Mouse (Mus musculus) Muller cell, postnatal 12 days (primary cell): ENCODE data around the gene Ahnak.

ENCODE experiments used
- DNase-seq: peaks from one replicate; pipeline ENCODE4 v3.0.0-alpha.2; 2015; ENCODE audit errors: inconsistent ontology term

Ahnak gene

DNA sequence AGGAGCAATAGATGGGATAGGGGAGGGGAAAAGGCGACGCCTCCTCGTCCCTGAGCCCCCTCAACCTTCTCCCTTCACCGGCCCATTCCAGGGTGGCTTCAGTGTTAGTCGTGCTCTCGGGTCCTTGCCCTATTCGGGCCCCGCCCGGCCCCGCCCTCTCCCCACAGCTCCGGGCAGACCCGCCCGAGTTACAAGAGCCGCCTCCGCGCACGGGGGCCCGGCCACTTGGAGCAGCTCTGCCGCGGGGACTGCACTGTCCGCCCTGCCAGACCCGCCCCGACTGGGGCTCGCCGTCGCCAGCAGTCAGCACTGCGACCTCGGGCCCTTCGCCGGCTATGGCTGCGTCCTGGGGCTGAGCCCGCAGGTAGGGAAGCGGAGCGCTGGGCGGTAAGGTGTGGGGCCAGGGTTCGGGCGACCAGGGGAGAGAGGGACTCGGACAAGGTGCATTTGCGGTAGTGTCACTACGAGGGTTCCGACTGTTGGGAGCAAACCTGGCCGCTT lies at the start of gene Ahnak:
Gene Ahnak, plus strand, starts transcription at position 219 of the 501 bp plus-strand sequence.
- peak; percentile 91 for DNase-seq

DNA sequence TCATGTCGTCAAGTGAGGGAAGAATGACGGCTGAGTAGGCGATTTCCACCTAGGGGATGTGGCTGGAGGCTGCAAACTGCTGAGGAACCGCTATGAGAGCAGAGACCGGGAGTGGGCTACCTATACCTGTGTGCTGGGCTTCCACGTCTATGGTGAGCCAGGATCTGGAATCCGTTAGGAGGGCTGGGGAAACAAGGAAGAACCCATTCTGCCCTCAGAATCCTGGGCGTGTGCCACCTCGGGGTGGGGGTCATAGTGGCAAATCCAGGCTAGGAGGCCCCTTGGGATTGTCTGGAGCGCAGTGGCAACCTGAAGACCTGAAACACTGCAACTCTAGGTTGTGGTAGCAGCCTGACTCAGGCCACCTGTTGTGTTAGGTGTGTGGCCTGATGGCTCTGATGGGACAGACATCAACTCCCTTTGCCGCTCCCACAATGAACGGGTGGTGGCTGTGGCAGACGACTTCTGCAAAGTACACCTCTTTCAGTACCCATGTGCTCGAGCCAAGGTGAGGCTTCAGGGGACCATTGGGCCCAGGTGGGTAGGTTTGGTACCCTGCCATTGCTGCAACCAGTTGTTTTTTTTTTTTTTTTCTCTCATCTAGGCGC lies 48.5 kb upstream of the Ahnak start:
- no peak for DNase-seq

GRCm38 (mm10) chr19:8941136-8941514 lies 48.0 kb upstream of the Ahnak start:
- no peak for DNase-seq

DNA sequence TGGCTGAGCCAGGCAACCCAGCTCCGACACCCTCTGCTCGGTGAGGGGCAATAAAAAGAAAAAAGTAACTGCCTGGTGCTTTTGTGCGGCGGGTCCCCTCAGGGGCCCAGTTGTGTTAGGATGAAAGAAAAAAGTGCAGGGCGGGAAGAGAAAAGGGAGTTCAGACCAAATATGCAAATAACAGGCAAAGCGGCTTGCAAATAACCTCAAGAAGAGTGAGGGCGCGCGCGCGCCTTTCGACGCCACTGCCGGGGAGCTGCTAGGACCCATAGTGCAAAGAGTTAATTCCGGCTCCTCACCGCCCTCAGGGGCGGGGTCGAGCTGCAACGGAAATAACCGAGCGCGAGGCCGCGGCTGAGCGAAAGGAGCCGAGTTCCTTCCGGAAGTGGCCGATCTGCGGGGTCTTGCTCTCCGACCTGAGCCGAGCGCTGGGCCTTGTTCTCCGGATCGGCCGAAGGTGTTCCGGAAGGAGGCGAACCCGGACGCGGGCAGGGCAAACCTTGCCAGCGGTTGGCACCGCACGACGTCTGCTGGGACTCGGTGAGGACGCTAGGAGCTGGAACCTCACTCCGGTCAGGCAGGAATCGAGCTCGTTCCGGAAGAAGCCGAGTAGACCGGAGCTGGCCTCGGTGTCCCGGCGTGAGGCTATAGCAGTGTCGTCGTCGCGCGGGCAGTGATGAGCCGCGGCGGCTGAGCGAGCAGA lies 47.4 kb upstream of the Ahnak start, which contains the start of gene Mta2:
Gene Mta2, plus strand, starts transcription at position 361 of the 703 bp plus-strand sequence.
- DNase-seq, result peak; percentile 98

GRCm38 (mm10) chr19:8942276-8942964 lies 46.7 kb upstream of the Ahnak start:
- peak; percentile 75 for DNase-seq

GRCm38 (mm10) chr19:8943047-8943446 lies 46.0 kb upstream of the Ahnak start:
- no peak for DNase-seq

- no peak for DNase-seq
Observed at GRCm38 (mm10) chr19:8944062-8944461, 45.0 kb upstream of the Ahnak start.

DNA sequence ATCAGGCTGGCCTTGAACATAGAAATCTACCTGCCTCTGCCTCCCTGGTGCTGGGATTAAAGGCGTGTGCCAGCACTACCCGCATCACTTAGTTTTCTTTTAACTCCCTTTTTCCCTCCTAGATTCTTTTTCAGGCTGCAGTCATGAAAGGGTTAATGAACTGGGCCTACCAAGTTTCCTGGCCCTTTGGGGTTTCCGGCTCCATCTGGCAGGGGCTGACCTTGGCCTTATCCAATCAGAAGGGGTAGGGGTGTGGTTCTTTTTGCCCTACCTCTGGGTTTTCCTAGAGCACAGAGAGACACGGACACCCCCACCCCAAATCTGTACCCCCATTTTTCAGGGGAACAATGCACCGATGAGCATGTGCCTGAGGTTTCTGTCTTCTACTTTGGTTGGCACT lies 44.3 kb upstream of the Ahnak start:
- DNase-seq, result peak; percentile 84

DNA sequence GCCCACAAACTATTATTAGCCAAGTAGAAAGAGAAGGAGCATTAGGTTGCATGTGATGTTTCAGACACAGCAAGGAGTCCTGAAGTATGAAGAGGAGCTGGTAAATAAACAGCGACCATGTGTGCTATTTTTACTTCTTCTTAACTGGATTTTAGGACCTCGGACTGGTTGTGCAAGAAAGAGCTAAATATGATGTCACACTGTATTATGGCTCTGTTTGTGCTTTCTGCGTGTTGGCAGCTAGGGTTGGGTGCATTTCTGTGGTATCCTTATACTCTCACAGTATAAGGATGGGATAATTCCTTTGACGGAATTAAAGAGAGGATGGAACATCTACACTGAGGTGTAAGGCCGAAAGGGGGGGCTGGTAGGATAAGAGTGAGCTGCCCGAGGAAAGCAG lies 43.8 kb upstream of the Ahnak start:
- DNase-seq, result no peak

- DNase-seq, result no peak
Observed at GRCm38 (mm10) chr19:8946929-8947328, 42.2 kb upstream of the Ahnak start.

DNA sequence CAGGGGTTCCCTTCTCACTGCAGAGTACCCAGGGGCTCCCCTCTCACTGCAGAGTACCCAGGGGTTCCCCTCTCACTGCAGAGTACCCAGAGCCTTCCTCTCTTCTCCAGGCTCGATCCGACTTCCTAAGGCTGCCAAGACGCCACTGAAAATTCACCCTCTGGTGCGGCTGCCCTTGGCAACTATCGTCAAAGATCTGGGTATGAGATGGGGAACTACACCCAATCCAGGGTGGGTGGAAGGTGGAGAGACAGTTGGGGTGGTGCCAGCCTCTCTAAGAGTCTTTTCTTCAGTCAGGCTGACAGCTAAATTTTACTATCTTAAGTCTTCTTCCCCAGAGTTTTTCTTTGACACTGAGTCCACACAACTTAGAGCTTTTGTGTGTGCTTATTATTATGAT lies 38.9 kb upstream of the Ahnak start:
- no peak for DNase-seq

GRCm38 (mm10) chr19:8952241-8952640 lies 36.8 kb upstream of the Ahnak start:
- DNase-seq, result no peak

GRCm38 (mm10) chr19:8953135-8954039 lies 35.7 kb upstream of the Ahnak start, which contains the start of gene Tut1:
Gene Tut1 (plus strand): TSS chr19:8953847.
- peak; percentile 96 for DNase-seq

DNA sequence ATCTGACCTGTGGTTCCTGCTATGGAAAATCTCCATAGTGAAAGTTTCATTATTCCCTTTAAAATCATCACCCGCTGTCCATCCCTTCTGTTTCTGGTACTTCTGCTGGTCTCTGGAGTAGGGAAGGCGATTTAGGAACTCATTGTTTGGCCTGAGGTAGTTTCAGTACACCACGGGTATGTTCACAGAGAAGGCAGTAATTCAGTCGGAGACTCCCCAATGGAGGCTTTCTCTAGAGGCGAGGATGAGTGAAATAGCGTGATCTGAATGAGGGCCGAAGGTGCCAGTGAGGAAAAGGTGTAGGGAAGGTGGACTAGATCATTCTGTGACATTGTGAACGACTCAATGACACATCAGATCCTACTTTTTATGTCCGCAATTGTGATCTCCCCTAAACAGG lies 34.9 kb upstream of the Ahnak start:
- DNase-seq, result peak; percentile 19

- no peak for DNase-seq
Observed at GRCm38 (mm10) chr19:8962256-8962655, 26.8 kb upstream of the Ahnak start.

DNA sequence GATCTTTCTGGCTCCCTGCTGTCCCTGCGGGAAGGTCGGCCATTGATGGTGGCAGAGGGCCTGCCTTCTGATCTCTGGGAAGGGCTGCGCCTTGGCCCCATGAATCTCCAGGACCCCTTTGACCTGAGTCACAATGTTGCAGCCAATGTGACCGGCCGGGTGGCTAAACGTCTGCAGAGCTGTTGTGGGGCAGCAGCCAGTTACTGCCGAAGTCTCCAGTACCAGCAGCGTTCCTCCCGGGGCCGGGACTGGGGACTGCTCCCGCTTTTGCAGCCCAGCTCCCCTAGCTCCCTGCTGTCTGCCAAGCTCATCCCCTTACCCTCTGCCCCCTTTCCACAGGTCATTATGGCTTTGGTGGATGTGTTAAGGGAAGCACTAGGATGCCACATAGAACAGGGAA lies 24.0 kb upstream of the Ahnak start:
- DNase-seq, result no peak

DNA sequence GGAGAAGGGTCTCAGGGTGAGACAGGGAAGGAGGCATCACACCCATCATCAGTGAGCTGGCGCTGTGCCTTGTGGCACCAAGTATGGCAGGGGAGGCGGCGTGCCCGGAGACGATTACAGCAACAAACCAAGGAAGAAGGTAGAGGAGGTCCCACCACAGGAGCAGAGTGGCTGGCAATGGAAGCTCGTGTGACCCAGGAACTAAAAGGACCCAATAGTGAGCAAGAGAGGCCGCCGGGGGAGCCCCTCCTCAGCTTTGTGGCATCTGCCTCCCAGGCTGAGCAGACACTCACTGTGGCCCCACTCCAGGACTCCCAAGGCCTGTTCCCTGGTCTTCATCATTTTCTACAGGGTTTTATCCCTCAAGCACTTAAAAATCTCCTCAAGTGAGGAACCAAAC lies 23.3 kb upstream of the Ahnak start:
- DNase-seq, result peak; percentile 25

GRCm38 (mm10) chr19:8966198-8966589 lies 22.9 kb upstream of the Ahnak start:
- no peak for DNase-seq

DNA sequence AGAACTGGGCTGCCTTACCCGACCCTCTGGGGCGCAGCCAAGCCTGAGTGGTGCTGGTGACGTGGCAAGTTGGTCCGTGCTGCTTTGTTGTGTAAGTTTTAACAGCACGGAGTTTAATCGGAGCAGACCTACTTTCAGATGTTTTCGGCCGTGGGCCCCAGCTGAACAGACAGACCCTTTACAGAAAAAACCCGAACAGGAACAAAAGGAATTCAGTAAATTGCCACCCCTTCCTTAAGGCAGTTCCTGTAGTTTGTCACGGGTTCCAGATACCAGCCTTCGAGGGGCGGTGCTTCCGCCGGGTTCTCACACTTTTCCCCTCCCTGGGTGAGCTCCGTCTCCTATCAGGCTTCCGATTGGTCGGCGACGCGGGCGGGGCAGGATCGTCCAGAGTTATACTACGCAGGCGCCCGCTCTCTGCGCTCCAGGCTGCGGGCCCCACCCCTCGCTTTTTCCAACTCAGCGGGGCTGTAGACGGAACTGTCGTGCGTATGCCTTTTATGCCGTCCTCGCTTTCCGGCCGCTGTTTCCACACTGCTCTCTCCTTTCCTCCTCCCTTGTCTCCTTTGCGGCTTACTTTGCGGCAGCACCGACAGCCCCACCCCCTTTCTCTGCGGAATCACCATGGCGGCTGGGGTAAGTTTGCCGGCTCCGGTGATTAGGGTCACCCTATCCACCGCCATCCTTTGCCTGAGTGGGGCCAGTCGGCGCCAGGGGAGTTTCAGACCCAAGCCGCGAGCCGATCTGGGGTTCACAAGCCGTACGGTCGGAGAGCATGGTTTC lies 22.3 kb upstream of the Ahnak start, which contains the start of gene Eef1g:
Gene Eef1g, plus strand, starts transcription at position 452 of the 783 bp plus-strand sequence.
- DNase-seq, result peak; percentile 100

GRCm38 (mm10) chr19:8967373-8967743 lies 21.7 kb upstream of the Ahnak start:
- DNase-seq, result no peak

DNA sequence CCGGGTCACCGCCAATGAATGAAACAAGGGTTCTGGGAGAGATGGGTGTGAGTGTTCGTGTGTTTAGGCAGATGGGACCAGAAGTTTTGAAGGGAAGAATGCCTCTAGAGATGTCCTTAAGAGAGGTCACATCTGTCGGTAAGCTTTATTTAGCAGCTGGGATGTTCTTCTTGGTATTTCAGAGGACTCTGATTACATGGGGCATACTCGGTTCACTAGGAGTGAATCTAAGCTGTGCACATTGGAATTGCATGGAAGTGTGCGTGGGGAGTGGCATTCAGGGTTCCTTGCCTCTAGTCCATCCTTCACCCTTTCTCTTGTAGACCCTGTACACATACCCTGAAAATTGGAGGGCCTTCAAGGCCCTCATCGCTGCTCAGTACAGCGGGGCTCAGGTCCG lies 21.2 kb upstream of the Ahnak start:
- DNase-seq, result no peak
